Mouse (Mus musculus): ENCODE results near the gene Gm4491.

Gm4491 gene

GRCm38 (mm10) chr14:57115823-57116544, at the start of gene Gm4491:
Gene Gm4491, minus strand, starts transcription at chr14:57115883.
- CTCF ChIA-PET: interaction anchor here (0.6 kb wide), 1 partner anchor 9 kb away, joined by 3 read pairs; no protein-coding TSS in a partner anchor

DNA sequence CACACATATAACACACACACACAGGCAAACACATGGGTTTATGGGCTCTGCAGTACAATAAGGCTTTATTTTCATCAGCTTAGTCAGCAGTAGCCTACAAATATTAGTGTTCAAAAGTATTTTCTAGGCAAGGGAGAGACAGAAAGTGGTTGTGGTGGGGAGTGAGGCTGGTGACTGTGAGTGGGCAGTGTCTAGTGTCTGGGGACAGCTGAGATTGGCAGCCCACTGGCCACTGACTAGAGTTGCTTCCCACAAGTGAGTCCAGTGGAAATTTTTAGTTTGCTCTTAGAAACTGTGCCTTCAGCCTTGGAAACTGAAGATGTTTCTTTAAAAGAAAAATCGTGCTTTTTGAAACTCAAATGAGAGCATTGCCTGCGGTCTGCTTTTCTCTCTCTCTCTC, 46.1 kb upstream of the Gm4491 start:
- CTCF ChIA-PET: interaction anchor here (0.5 kb wide), 1 partner anchor 12 kb away, joined by 6 read pairs; no protein-coding TSS in a partner anchor

DNA sequence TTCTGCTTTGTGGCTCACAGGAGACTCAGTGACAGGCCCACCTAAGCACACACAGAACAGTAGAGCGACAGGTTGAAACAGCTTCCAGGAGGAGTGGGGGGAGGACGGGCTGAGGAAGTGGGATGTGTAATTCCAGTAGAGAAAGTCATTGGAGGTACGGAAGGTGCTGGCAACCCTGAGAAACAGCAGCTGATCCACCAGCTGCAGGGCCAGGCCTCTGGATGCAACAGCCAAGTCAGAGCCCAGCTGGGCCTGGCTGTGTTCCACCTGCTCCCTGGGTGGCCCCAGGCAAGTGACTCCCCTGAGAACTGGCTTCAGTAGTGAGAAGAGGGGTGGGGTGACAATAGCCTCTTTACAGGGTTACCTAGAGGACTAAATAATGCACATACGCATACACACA, 45.5 kb upstream of the Gm4491 start:
- CTCF ChIA-PET: interaction anchor here (0.5 kb wide), 1 partner anchor 11 kb away, joined by 6 read pairs; no protein-coding TSS in a partner anchor

DNA sequence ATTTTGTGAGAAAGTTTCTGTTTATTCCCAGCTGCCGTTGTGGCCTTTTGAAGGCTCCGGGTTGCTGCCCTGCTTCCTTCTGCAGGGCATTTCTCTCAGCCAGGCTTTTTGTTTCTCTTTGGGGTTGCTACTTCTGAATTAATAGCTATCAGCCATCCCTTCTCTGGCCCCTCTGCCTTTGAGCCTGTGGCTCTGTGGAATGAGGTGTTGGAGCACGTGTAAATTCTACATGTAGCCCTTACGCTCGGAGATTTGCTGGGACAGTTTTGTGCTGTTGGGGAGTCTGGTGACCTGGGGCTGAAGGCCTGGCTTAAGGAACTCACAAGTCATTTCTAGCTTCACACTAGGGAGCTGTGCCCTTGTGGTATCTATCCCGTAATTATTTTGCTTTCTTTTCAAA, 39.2 kb upstream of the Gm4491 start:
- CTCF ChIA-PET: no interaction called here

GRCm38 (mm10) chr14:57145741-57146140, 30.1 kb upstream of the Gm4491 start:
- CTCF ChIA-PET: no interaction called here

DNA sequence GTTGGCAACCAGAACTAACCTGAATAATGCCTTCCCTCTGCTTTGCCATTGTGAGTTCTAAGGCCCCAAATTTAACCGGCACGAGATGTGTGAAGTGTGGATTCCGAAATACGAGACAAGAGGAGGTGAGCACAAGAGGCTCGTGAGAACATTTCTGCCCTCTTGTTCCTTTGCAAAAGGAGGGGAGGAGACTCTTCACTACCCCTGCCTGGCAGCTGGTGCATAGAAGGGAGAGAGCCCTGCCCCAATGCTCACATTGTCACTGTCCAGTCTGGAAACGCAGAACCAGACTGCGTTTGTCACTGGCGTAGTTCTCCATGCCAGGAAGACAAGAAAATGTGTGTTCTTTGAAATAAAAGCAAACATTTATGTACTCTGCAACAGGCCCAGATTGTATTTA, 19.6 kb upstream of the Gm4491 start:
- CTCF ChIA-PET: no interaction called here

DNA sequence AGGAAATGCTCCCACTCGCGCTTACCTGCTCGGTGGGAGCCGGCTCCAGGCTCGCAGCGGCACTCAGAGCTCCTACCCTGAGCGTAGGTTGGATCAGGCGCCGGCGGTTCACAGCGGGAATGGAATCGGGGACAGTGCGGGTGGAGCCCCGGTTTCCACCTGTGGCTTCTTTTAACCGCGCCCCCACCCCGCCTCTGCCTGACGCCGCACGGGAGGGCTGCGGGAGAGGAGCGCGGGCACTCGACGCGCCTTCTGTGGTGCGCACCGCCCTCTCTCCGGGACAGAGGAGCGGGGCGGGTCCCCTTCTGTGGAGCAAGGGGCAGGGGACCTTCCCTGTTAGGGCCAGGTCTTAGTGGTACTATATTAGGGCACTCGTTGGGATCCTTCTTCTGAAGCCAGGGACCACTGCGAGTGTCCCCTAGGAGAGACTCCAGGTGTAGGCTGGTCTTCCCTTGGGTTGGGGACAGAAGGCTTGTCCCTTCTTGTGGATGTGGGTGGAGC, 17.5 kb upstream of the Gm4491 start, which contains the start of gene Gjb6:
Gene Gjb6, minus strand, starts transcription at position 451 of the 501 bp plus-strand sequence.
- CTCF ChIA-PET: no interaction called here

DNA sequence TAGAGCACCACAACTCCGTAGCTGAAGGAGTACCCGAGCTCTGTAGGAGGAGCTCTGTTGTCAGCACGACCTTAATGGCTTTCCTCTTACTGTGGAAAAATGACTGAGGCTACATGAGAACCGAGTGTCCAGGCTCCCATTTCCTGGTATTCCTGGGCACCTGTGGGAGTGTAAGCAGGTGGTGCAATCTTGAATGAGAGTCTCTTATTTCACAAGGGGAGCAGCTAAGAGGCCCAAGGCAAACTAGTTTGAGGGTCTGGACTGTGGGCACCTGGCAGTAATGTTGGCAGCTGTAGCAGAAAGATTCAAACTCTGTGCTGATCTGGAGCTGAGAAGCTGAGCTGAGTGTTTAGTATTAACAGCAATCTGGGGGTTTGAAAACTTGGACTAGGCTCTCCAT, 11.7 kb upstream of the Gm4491 start:
- CTCF ChIA-PET: no interaction called here

GRCm38 (mm10) chr14:57122295-57122694, 6.6 kb upstream of the Gm4491 start:
- CTCF ChIA-PET: no interaction called here

GRCm38 (mm10) chr14:57109194-57109593, 6.5 kb downstream of the Gm4491 start:
- CTCF ChIA-PET: interaction anchor here (0.6 kb wide), 1 partner anchor 300 kb away, joined by 5 read pairs; no protein-coding TSS in a partner anchor

- CTCF ChIA-PET: no interaction called here
Measured at GRCm38 (mm10) chr14:57107916-57108315, 7.8 kb downstream of the Gm4491 start.

GRCm38 (mm10) chr14:57107091-57107490, 8.6 kb downstream of the Gm4491 start:
- CTCF ChIA-PET: interaction anchor here (0.7 kb wide), 1 partner anchor 8 kb away, joined by 3 read pairs; the partner anchor contains the start of gene Gm4491

- CTCF ChIA-PET: interaction anchor here (0.5 kb wide), 1 partner anchor 352 kb away, joined by 3 read pairs; no protein-coding TSS in a partner anchor
Measured at GRCm38 (mm10) chr14:57105721-57106120, 10.0 kb downstream of the Gm4491 start.

GRCm38 (mm10) chr14:57105111-57105510, 10.6 kb downstream of the Gm4491 start:
- CTCF ChIA-PET: no interaction called here

- CTCF ChIA-PET: no interaction called here
Measured at GRCm38 (mm10) chr14:57104106-57105023, 11.3 kb downstream of the Gm4491 start, which contains the start of gene Gjb2. Gene Gjb2, minus strand, starts transcription at chr14:57104702.

- CTCF ChIA-PET: no interaction called here
Measured at GRCm38 (mm10) chr14:57103711-57104105, 12.0 kb downstream of the Gm4491 start.

DNA sequence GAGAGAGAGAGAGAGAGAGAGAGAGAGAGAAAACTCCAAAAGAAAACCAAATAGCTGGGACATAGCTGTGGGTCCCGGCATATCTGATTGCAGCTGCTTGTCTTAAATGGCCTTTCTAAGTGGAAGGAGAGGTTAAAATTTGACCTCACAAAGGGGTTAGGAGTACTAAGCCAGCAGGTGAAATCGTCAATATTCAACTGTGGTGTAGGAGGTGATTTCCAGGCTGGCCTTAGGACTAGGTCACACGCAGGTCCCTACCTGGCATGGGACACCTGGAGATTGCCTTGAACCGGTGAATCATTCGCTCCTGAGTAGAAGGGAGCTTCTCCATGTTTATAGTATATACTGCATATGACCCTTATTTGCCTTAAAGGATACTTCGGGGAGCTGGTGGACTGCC, 12.6 kb downstream of the Gm4491 start:
- CTCF ChIA-PET: no interaction called here

DNA sequence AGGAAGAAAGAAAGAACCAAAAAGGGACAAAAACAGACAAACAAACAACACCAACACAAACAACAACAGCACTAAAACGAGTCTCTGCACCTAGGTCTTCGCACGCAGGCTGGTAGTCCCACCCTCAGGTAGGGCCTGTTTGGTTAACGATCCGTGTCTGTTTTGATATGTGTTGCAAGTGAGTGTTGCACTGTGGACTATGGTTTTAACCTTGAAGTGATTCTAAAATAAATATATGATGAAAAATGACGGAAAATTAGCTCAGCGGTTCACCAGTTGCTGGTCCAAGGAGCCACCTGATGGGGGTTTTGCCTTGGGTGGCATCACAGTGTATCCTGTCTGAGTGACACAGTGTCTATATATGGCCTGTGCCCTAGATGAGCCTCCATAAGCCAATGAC, 14.1 kb downstream of the Gm4491 start:
- CTCF ChIA-PET: no interaction called here

DNA sequence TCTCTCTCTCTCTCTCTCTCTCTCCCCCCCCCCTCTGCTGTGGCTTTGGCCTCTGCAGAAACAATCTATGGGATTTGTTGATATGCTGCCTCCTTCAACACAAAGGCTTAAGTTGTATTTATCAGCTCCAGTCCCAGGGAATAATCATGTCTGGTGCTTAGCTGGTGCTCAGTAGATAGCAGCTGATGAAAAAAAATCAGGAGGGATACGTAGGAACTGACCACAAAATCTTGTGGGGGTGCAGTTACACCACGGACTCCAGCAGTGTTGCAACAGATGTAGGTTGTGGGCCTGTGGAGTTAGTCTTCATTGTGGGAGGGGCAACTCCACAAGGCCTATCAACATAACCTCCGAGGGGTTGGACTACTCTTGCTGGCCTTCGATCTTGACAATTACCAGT, 19.8 kb downstream of the Gm4491 start:
- CTCF ChIA-PET: no interaction called here

- CTCF ChIA-PET: no interaction called here
Measured at GRCm38 (mm10) chr14:57093029-57093428, 22.7 kb downstream of the Gm4491 start.

- CTCF ChIA-PET: no interaction called here
Measured at GRCm38 (mm10) chr14:57090001-57090400, 25.7 kb downstream of the Gm4491 start.

DNA sequence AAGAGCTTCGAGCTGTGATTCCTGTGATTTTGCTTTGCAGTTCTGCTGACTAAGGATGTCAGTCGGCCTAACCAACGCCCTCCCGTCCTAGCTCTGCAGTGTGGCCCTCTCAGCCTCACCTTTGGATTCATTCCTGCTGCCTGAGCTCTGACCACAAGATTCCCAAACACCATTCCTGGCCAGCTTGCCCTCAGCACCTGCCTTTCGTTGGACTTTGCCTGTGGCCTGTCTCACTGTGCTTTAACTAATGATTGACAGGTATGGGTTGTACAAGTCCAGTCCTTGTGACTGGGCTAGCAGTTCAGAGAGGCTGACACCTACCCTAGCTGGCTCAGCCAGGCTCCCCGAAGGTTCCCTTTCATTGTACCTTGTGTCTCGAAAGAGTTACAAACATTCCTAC, 26.6 kb downstream of the Gm4491 start:
- CTCF ChIA-PET: no interaction called here

Data from spleen, embryonic (tissue).